Mouse (Mus musculus) CD8-positive naive resting alpha-beta T cell, adult 2 months (primary cell): ENCODE measurements around the gene Ckb.
"Not testable (repeated sequence)": the region's sequence is repeated elsewhere in the genome, so short reads cannot be mapped to it uniquely, and the experiment has no call there.

Experiments used
- DNase-seq, 2 experiments: peaks; one replicate each; pipeline ENCODE4 v3.0.0; 2022; ENCODE audit warnings: low read depth in 2 of 2, low spot score in 2 of 2

Ckb gene

GRCm38 (mm10) chr12:111672176-111672575, at the start of gene Ckb:
TSS of gene Ckb (minus strand) at chr12:111672338.
- DNase-seq: no peak

GRCm38 (mm10) chr12:111720222-111720621, 48.1 kb upstream of the Ckb start:
- no peak for DNase-seq

DNA sequence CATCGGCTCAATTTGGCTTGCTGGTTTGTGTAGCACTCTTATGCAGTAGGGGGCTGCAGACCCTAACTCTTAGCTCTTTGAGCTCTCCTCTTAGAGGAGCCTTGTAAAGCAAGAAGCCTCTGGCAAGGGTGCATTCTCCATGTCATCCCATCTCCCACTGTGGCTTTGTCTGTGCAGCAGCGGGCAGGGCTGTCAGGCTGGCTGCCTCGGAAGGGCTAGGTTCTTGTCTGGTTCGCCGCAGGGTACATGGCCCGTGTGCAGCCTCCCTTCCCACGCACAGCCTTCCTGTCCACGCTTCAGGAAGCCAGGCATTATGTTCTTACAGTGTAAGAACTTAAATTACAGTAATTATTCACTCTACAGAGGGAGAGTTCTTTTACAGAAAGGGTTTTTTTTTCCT, 46.5 kb upstream of the Ckb start:
- no peak for DNase-seq

DNA sequence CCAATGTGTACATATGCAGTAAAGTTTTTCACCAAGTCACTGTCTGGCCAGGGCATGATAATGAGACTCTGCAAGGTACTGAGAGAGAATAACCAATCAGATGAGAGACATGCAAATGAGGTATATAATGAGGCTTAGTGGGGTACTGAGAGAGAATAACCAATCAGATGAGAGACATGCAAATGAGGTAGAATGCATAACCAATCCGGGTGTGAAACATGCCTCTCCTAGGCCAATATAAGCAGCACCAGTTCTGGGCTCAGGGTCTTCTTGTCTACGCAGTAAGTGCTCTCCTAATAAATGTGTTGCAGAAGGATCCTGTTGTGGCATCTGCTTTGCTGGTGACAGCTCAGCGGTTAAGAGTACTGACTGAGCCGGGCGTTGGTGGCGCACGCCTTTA, 44.4 kb upstream of the Ckb start:
- DNase-seq: no peak

- DNase-seq: not testable (repeated sequence)
Observed at GRCm38 (mm10) chr12:111713880-111714279, 41.7 kb upstream of the Ckb start.

GRCm38 (mm10) chr12:111713004-111713651, 41.0 kb upstream of the Ckb start, which contains the start of the genes Bag5 and Apopt1:
TSS of gene Bag5 (minus strand) at chr12:111713257.
TSS of gene Apopt1 (plus strand) at chr12:111713261.
- DNase-seq: peak; percentile 84 to 89

DNA sequence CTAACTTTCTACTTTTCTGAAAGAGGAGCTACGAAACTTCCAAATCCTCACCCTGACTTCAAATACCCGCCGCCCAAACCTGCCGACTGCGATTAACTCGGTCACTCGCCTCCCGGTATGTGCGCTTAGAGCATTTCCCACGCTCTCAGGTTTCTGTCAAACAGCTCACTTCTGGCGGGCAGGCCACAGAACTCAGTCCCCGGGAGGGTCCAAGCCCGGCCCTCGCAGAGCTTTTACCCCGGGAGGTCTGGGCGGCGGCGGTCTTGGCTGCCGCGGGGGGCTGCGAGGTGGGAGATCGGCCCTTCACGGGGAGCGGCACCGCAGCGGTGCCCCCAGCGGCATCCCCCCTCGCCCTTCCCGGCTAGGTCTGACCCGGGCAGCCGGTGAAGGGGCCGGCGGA, 40.3 kb upstream of the Ckb start:
- DNase-seq: peak in 1 of 2 experiments; percentile 18

GRCm38 (mm10) chr12:111710091-111710490, 38.0 kb upstream of the Ckb start:
- no peak for DNase-seq

- DNase-seq: no peak
Observed at GRCm38 (mm10) chr12:111708181-111708580, 36.0 kb upstream of the Ckb start.

GRCm38 (mm10) chr12:111705186-111705973, 33.2 kb upstream of the Ckb start:
- DNase-seq: no peak

- DNase-seq: no peak
Observed at GRCm38 (mm10) chr12:111704609-111705008, 32.5 kb upstream of the Ckb start.

DNA sequence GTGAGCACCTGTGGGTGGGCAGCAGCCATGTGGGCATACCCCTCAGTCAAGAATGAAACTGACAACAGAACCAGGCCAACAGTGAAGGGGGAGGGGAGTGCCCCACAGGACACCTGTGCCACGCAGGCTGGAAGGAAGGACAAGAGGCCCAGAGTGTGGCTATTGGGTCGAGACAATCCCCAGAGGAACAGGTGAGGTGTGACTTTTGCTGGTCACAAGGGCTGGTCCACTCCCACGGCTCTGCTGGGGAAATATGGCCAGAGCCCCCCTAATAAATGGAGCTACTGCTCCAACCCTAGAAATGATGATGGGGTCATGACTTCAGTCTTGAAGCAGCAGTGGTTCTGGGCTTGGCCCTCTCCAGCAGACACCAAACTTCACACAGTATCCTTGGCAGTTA, 31.2 kb upstream of the Ckb start:
- DNase-seq: no peak

GRCm38 (mm10) chr12:111700920-111701458, 28.9 kb upstream of the Ckb start:
- DNase-seq: no peak

- no peak for DNase-seq
Observed at GRCm38 (mm10) chr12:111699542-111699941, 27.4 kb upstream of the Ckb start.

DNA sequence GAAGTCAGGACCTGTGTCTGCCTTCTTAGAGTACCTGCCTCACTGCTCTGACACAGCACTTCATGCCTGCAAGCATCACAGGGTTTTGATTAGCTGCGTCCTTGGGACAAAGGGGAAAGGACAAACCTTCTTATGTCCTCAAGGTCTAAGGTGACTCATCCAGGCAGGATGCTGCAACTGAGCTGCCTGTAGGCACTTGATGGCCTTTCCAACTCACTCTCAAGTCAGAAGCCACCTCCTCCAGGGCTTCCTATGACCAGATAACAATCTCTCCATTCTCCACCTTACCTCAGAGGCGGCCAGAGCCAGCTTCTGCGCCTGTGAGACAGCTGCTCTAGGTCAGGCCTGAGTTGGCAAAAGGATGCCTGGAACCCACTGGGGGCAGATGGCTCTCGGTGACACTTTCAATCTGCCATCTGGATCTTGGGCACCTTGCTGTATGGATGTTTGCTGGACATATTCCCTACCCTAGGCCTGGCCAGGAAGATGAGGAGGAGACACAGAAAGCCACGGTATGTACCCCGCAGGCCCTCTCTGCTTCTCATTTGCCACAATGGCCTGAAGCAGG, 26.3 kb upstream of the Ckb start:
- DNase-seq: no peak

DNA sequence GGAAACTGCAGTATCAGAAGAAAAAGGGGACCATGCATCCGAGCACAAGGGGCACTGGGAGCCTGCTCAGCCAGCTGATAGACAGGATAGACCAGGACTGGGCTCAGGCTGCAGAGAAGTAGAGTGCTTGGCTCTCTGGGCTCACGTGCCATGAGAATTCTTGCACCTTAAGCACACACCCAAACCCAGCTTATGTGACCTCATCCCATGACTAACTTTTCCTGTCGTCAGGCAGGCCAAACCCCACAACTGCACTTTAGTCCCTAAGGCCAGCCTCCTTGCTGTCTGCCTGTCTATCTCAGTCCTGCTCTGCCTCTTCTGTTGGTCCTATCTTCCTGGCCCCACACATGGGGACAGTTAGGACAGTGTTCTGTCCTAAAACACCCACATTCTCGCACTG, 25.6 kb upstream of the Ckb start:
- DNase-seq: no peak

- peak; percentile 57 to 75 for DNase-seq
Observed at GRCm38 (mm10) chr12:111696239-111696638, 24.1 kb upstream of the Ckb start.

GRCm38 (mm10) chr12:111694880-111695804, 23.0 kb upstream of the Ckb start:
- no peak for DNase-seq

GRCm38 (mm10) chr12:111694271-111694781, 22.2 kb upstream of the Ckb start:
- no peak for DNase-seq
